Comparison of ENCODE assay signal across 9 mouse cellular contexts in genomic region chr14:121220723-121221122, GRCm38 (mm10).
DNase-seq lines count a peak whose midpoint lies in the region; ATAC-seq and TF ChIP-seq lines count a peak whose summit lies in the region.
"Had no signal": no experiment of that assay in that cellular context is flagged by ENCODE, and none has a peak within 500 bp of the region (broad histone marks: within the 10 kb centered on the region; RNA-seq: fewer than 3 reads in every experiment).

No protein-coding gene starts in this region.

- peak; percentile 72 for TF ChIP-seq CTCF in kidney, adult 2 months (conservative IDR thresholded peaks at IDR 0.05; ENCODE audit: insufficient read depth, insufficient read length, low read depth, low read length)
- peak; percentile 39 for TF ChIP-seq CTCF in Patski (IDR thresholded peaks at IDR 0.05)

- H3K4me1 ChIP-seq in kidney, adult 2 months (ENCODE audit: control insufficient read depth, insufficient read depth, low read length), result no peaks in the 10 kb centered on the region
- H3K4me1 ChIP-seq in kidney, embryonic 16.5 days (ENCODE audit: insufficient read depth, low read length), result peaks cover 9% of the 10 kb centered on the region; the same call in 1 of the 2 replicates
- H3K4me1 ChIP-seq: stomach, embryonic 15.5 days had no signal

- no peak overlapping the region for H3K4me3 ChIP-seq in kidney, adult 2 months (ENCODE audit: insufficient read depth, low read depth, low read length)
- H3K4me3 ChIP-seq in kidney, embryonic 16.5 days (ENCODE audit: low read length), result no peak overlapping the region
- H3K4me3 ChIP-seq: stomach, embryonic 15.5 days had no signal

- no peak for TF ChIP-seq POLR2A in kidney, adult 2 months (IDR thresholded peaks at IDR 0.05; ENCODE audit: low read depth, low read length)

- POLR2A ChIA-PET in Patski (lab: Charles Lee), result no interaction called here

- CTCF ChIA-PET in Patski (lab: Charles Lee), result interaction anchor here (0.7 to 1.0 kb wide), 3 partner anchors 17 to 99 kb away, joined by 3 read pairs; no protein-coding TSS in a partner anchor

- no peak overlapping the region for H3K9ac ChIP-seq in kidney, embryonic 16.5 days (replicated peaks; ENCODE audit: low read length)
- H3K9ac ChIP-seq: stomach, embryonic 15.5 days had no signal

- H3K27me3 ChIP-seq in kidney, adult 2 months (replicated peaks; ENCODE audit: control insufficient read depth, insufficient read depth, low read length), result no peaks in the 10 kb centered on the region
- no peaks in the 10 kb centered on the region for H3K27me3 ChIP-seq in kidney, embryonic 16.5 days (ENCODE audit: insufficient read depth, low read length)
- no peaks in the 10 kb centered on the region for H3K27me3 ChIP-seq in Patski
- H3K27me3 ChIP-seq: stomach, embryonic 15.5 days had no signal

- no peak for ATAC-seq in kidney, embryonic 16.5 days (ENCODE audit: low FRiP score, low TSS enrichment)
- no peak for ATAC-seq in Patski

- no peaks in the 10 kb centered on the region for H3K9me3 ChIP-seq in kidney, embryonic 16.5 days (ENCODE audit: low read length)
- H3K9me3 ChIP-seq: stomach, embryonic 15.5 days had no signal

- no peak overlapping the region for H3K27ac ChIP-seq in kidney, adult 2 months (ENCODE audit: insufficient read depth, low read depth, low read length)
- H3K27ac ChIP-seq in kidney, embryonic 16.5 days (ENCODE audit: low read length), result no peak overlapping the region
- H3K27ac ChIP-seq: stomach, embryonic 15.5 days had no signal

- no peak overlapping the region for H3K4me2 ChIP-seq in kidney, embryonic 16.5 days (replicated peaks; ENCODE audit: low read depth, low read length)
- H3K4me2 ChIP-seq: stomach, embryonic 15.5 days had no signal

- in situ Hi-C loops in Patski (cut with MboI; ENCODE audit: low pct_unique_long_range_greater_than_20kb), result no loop called here

- WGBS in kidney, adult 2 months, result 73% methylated on average over 5 of the region's 5 CpGs
- WGBS in kidney, embryonic 16.5 days, result 87% methylated on average over 5 of the region's 5 CpGs

- 0 out of 2 replicates have a peak, but pooled peaks cover 1% of the 10 kb centered on the region for H3K36me3 ChIP-seq in kidney, adult 2 months (ENCODE audit: control insufficient read depth, insufficient read depth, low read length)
- peaks cover 32% of the 10 kb centered on the region for H3K36me3 ChIP-seq in kidney, embryonic 16.5 days (ENCODE audit: insufficient read depth, low read length)

- peak; percentile 76 for DNase-seq in kidney, adult 2 months
- no peak for DNase-seq in Patski (ENCODE audit: low read depth, low spot score)
- peak; percentile 85 to 86 for DNase-seq in cerebellum, postnatal 10 days
- peak; percentile 41 to 64 for DNase-seq in heart, adult 9 months (ENCODE audit: low spot score in 2 of 2)
- peak; percentile 54 for DNase-seq in layer of hippocampus, adult 9-11 months
- DNase-seq in naive thymus-derived CD4-positive, alpha-beta T cell, adult 2 months (ENCODE audit: low read depth), result peak; percentile 19
- DNase-seq in thymus, postnatal 4 days, result peak; percentile 50
